13 mouse cellular contexts compared by ENCODE assay signal in genomic region chr13:49504510-49504909, GRCm38 (mm10). TPM values are rescaled to one million over a fixed set of nuclear protein-coding genes. Genes with fewer than 3 reads are reported as not detected.
DNase-seq lines count a peak whose midpoint lies in the region; ATAC-seq and TF ChIP-seq lines count a peak whose summit lies in the region.
"Had no signal": no experiment of that assay in that cellular context is flagged by ENCODE, and none has a peak within 500 bp of the region (broad histone marks: within the 10 kb centered on the region; RNA-seq: fewer than 3 reads in every experiment).

TSS of gene Ecm2 (plus strand) at chr13:49504810.

- intact Hi-C loops in heart, adult 2 months (cut with DNase I), result loop anchor here (10.0 kb wide), 1 partner anchor 140 kb away; no protein-coding TSS in a partner anchor

- peaks cover 10% of the 10 kb centered on the region for H3K4me1 ChIP-seq in heart, adult 2 months (ENCODE audit: control insufficient read depth, insufficient read depth, low read length)
- H3K4me1 ChIP-seq in heart, embryonic 12.5 days (replicated peaks), result 0 out of 2 replicates have a peak, but pooled peaks cover 4% of the 10 kb centered on the region
- no peaks in the 10 kb centered on the region for H3K4me1 ChIP-seq in lung, embryonic 14.5 days (ENCODE audit: insufficient read depth)
- H3K4me1 ChIP-seq in heart, embryonic 14.5 days (ENCODE audit: control insufficient read depth in 2 of 2, insufficient read depth in 2 of 2, low read length in 2 of 2), result peaks cover 0 to 8% of the 10 kb centered on the region in 2 experiments; a peak in 1 of 4 replicates
- peaks cover 9% of the 10 kb centered on the region for H3K4me1 ChIP-seq in limb, embryonic 13.5 days

- H3K36me3 ChIP-seq in heart, adult 2 months (ENCODE audit: control insufficient read depth, insufficient read depth, low read length), result peaks cover 19% of the 10 kb centered on the region
- H3K36me3 ChIP-seq in heart, embryonic 12.5 days, result no peaks in the 10 kb centered on the region
- no peaks in the 10 kb centered on the region for H3K36me3 ChIP-seq in lung, embryonic 14.5 days (ENCODE audit: insufficient read depth)
- H3K36me3 ChIP-seq in heart, embryonic 14.5 days (ENCODE audit: control insufficient read depth, insufficient read depth, low read length), result no peaks in the 10 kb centered on the region
- no peaks in the 10 kb centered on the region for H3K36me3 ChIP-seq in limb, embryonic 13.5 days
- H3K36me3 ChIP-seq: forebrain, embryonic 12.5 days had no signal

- no peak for TF ChIP-seq CTCF in heart, adult 2 months (IDR thresholded peaks at IDR 0.05)
- no peak for TF ChIP-seq CTCF in lung, embryonic 14.5 days (IDR thresholded peaks at IDR 0.05; ENCODE audit: low read depth)

- no peaks in the 10 kb centered on the region for H3K79me2 ChIP-seq in heart, adult 2 months (replicated peaks; ENCODE audit: control insufficient read depth, insufficient read depth, low read length)

- H3K27me3 ChIP-seq in heart, adult 2 months (ENCODE audit: control insufficient read depth, insufficient read depth, low read length), result no peaks in the 10 kb centered on the region
- no peaks in the 10 kb centered on the region for H3K27me3 ChIP-seq in heart, embryonic 12.5 days (replicated peaks)
- H3K27me3 ChIP-seq in lung, embryonic 14.5 days (ENCODE audit: insufficient read depth, low read length), result no peaks in the 10 kb centered on the region
- no peaks in the 10 kb centered on the region for H3K27me3 ChIP-seq in heart, embryonic 14.5 days (ENCODE audit: control insufficient read depth, insufficient read depth, low read length)
- no peaks in the 10 kb centered on the region for H3K27me3 ChIP-seq in limb, embryonic 13.5 days
- H3K27me3 ChIP-seq: forebrain, embryonic 12.5 days had no signal

- H3K9me3 ChIP-seq in heart, embryonic 12.5 days (replicated peaks), result 0 out of 2 replicates have a peak, but pooled peaks cover 2% of the 10 kb centered on the region
- no peaks in the 10 kb centered on the region for H3K9me3 ChIP-seq in lung, embryonic 14.5 days (ENCODE audit: low read depth, low read length)
- H3K9me3 ChIP-seq in heart, embryonic 14.5 days (ENCODE audit: control insufficient read depth, low read length), result no peaks in the 10 kb centered on the region
- H3K9me3 ChIP-seq in limb, embryonic 13.5 days, result no peaks in the 10 kb centered on the region
- H3K9me3 ChIP-seq: forebrain, embryonic 12.5 days had no signal

- no peak for DNase-seq in heart, adult 2 months
- peak; percentile 17 for DNase-seq in lung, embryonic 14.5 days
- no peak for DNase-seq in lung, postnatal 4 days
- no peak for DNase-seq in cerebellum, adult 8-10 months
- DNase-seq in cerebellum, adult 9-10 months, result no peak
- DNase-seq: adrenal gland, postnatal 36 days; cerebellum, adult 2 months; thymus, postnatal 25 days had no signal

- no peak for TF ChIP-seq EP300 in heart, adult 2 months (IDR thresholded peaks at IDR 0.05; ENCODE audit: insufficient read depth, low read depth, low read length)

- peak within 1 kb of the TSS; percentile 69 for H3K9ac ChIP-seq in heart, adult 2 months (ENCODE audit: low read depth, low read length)
- H3K9ac ChIP-seq in heart, embryonic 12.5 days, result no peak within 1 kb of the TSS
- H3K9ac ChIP-seq in lung, embryonic 14.5 days, result no peak within 1 kb of the TSS
- H3K9ac ChIP-seq in heart, embryonic 14.5 days (ENCODE audit: low read length), result no peak within 1 kb of the TSS
- no peak within 1 kb of the TSS for H3K9ac ChIP-seq in limb, embryonic 13.5 days
- H3K9ac ChIP-seq: forebrain, embryonic 12.5 days had no signal

- peak within 1 kb of the TSS; percentile 50 for H3K4me3 ChIP-seq in heart, adult 2 months
- H3K4me3 ChIP-seq in heart, embryonic 12.5 days, result no peak within 1 kb of the TSS
- H3K4me3 ChIP-seq in lung, embryonic 14.5 days (ENCODE audit: low read depth, low read length), result no peak within 1 kb of the TSS
- peak within 1 kb of the TSS in 1 of 2 experiments; percentile 12; a peak in 1 of 4 replicates for H3K4me3 ChIP-seq in heart, embryonic 14.5 days (ENCODE audit: control insufficient read depth in 1 of 2, insufficient read depth in 1 of 2, low read depth in 1 of 2, low read length in 2 of 2)
- no peak within 1 kb of the TSS for H3K4me3 ChIP-seq in limb, embryonic 13.5 days
- H3K4me3 ChIP-seq: forebrain, embryonic 12.5 days had no signal

- ATAC-seq in heart, embryonic 12.5 days (ENCODE audit: insufficient number of reproducible peaks, low FRiP score), result no peak
- ATAC-seq in lung, embryonic 14.5 days (ENCODE audit: insufficient read depth), result no peak
- no peak for ATAC-seq in heart, embryonic 14.5 days (ENCODE audit: insufficient number of reproducible peaks, insufficient read depth, low FRiP score, low read depth)
- ATAC-seq in limb, embryonic 13.5 days (ENCODE audit: low FRiP score, low read depth), result no peak
- ATAC-seq: CD4-positive, CD25-positive, alpha-beta regulatory T cell, adult 4 months had no signal

- no peak within 1 kb of the TSS for H3K4me2 ChIP-seq in heart, embryonic 12.5 days
- peak within 1 kb of the TSS; percentile 33; the same call in 1 of the 2 replicates for H3K4me2 ChIP-seq in lung, embryonic 14.5 days
- peak within 1 kb of the TSS; percentile 49 for H3K4me2 ChIP-seq in heart, embryonic 14.5 days (ENCODE audit: low read length)
- H3K4me2 ChIP-seq in limb, embryonic 13.5 days (replicated peaks), result no peak within 1 kb of the TSS
- H3K4me2 ChIP-seq: forebrain, embryonic 12.5 days had no signal

- TF ChIP-seq POLR2A in heart, adult 2 months (IDR thresholded peaks at IDR 0.05; ENCODE audit: insufficient read depth, low read depth, low read length), result peak; percentile 46; the same call in 1 of the 2 replicates

- H3K27ac ChIP-seq in heart, adult 2 months, result peak within 1 kb of the TSS; percentile 93
- no peak within 1 kb of the TSS for H3K27ac ChIP-seq in heart, embryonic 12.5 days (ENCODE audit: poor library complexity, severe bottlenecking)
- no peak within 1 kb of the TSS for H3K27ac ChIP-seq in lung, embryonic 14.5 days (ENCODE audit: low read depth)
- H3K27ac ChIP-seq in heart, embryonic 14.5 days (replicated peaks in 1 of 2; ENCODE audit: control insufficient read depth in 1 of 2, insufficient read depth in 1 of 2, low read depth in 2 of 2, low read length in 2 of 2), result peak within 1 kb of the TSS in 1 of 2 experiments; percentile 2; a peak in 2 of 4 replicates
- H3K27ac ChIP-seq in limb, embryonic 13.5 days, result peak within 1 kb of the TSS; percentile 33; the same call in 1 of the 2 replicates
- H3K27ac ChIP-seq: forebrain, embryonic 12.5 days had no signal

- 23% methylated on average over 4 of the region's 4 CpGs for whole genome bisulfite sequencing in heart, adult 2 months
- 63% methylated on average over 4 of the region's 4 CpGs for WGBS in heart, embryonic 12.5 days
- 55% methylated on average over 4 of the region's 4 CpGs for WGBS in lung, embryonic 14.5 days
- WGBS in heart, embryonic 14.5 days, result 64% methylated on average over 4 of the region's 4 CpGs
- WGBS in limb, embryonic 13.5 days, result 57% methylated on average over 4 of the region's 4 CpGs

RNA-seq across cellular contexts. Expression of gene Ecm2, which starts in this region (rescaled TPM):
- total RNA-seq in heart, adult 2 months (2021), result 10 to 100 TPM; 13.4 to 15.4 TPM
- polyA plus RNA-seq in heart, adult 2 months (2012; rRNA removed), result 8.2 and 14.8 TPM in 2 replicates
- 2.0 and 2.4 TPM in 2 replicates for polyA plus RNA-seq in heart, embryonic 12.5 days (2016; fragmentation: Nextera tagmentation; extraction: Ambion mirVana)
- polyA plus RNA-seq in lung, embryonic 14.5 days (2014; fragmentation: Nextera tagmentation; extraction: Ambion mirVana), result 0.66 and 0.74 TPM in 2 replicates
- 3.7 and 5.6 TPM in 2 replicates for polyA plus RNA-seq in heart, embryonic 14.5 days (2014; fragmentation: Nextera tagmentation; extraction: Ambion mirVana)
- 1.4 and 1.9 TPM in 2 replicates for polyA plus RNA-seq in limb, embryonic 13.5 days (2015; fragmentation: Nextera tagmentation; extraction: Ambion mirVana)

Comparison
In these comparisons a context has a peak if more than half of its experiments do, and no peak if none do; other contexts are left out.
1. H3K27ac ChIP-seq: peak in heart, adult 2 months (single experiment) and limb, embryonic 13.5 days (single experiment); none in heart, embryonic 12.5 days (single experiment) and lung, embryonic 14.5 days (single experiment).
2. Peak in DNase-seq and H3K4me2 ChIP-seq in lung, embryonic 14.5 days; RNA of the gene not detected or under 1 TPM.